Mouse (Mus musculus): ENCODE results near the gene Ccdc190. TPM values are rescaled to one million over a fixed set of nuclear protein-coding genes. Genes with fewer than 3 reads are reported as not detected.

Ccdc190 gene
- polyA plus RNA-seq, 1 experiment from 2014 or later: not detected

Other genes with a start within 250 kb of the Ccdc190 start
- gene Rgs4, start 181.0 kb upstream of the Ccdc190 start, polyA plus RNA-seq (2016; fragmentation: Nextera tagmentation; extraction: Ambion mirVana): 1.2 and 3.6 TPM in 2 replicates
- gene Hsd17b7, start 40.6 kb downstream of the Ccdc190 start, polyA plus RNA-seq (2016; fragmentation: Nextera tagmentation; extraction: Ambion mirVana): 27.8 and 30.4 TPM in 2 replicates
- gene Ddr2, start 182.1 kb downstream of the Ccdc190 start, polyA plus RNA-seq (2016; fragmentation: Nextera tagmentation; extraction: Ambion mirVana): 6.7 and 21.0 TPM in 2 replicates
- 63.0 and 67.4 TPM in 2 replicates for gene Uap1, start 246.3 kb downstream of the Ccdc190 start, polyA plus RNA-seq (2016; fragmentation: Nextera tagmentation; extraction: Ambion mirVana)